Mouse (Mus musculus): ENCODE results near the gene Ninj1. TPM values are rescaled to one million over a fixed set of nuclear protein-coding genes. Genes with fewer than 3 reads are reported as not detected.

Ninj1 gene
- polyA plus RNA-seq, 1 experiment from 2014 or later = 16.9 TPM

- no peaks in the 10 kb centered on the region for H3K9me3 ChIP-seq
- H3K4me3 ChIP-seq (replicated peaks) = no peak overlapping the region
- no peak overlapping the region for H3K27ac ChIP-seq
- H3K4me2 ChIP-seq = no peak overlapping the region
- no peaks in the 10 kb centered on the region for H3K36me3 ChIP-seq (replicated peaks)
- WGBS = 7% methylated on average over 12 of the region's 12 CpGs
- no peak overlapping the region for H3K9ac ChIP-seq
- peak; percentile 75; the same call in 1 of the 2 replicates for ATAC-seq (ENCODE audit: low FRiP score)
- peaks cover 5% of the 10 kb centered on the region; the same call in 1 of the 2 replicates for H3K27me3 ChIP-seq
- no peaks in the 10 kb centered on the region for H3K4me1 ChIP-seq
Observed at GRCm38 (mm10) chr13:49172971-49173596, 14.2 kb upstream of the Ninj1 start.

DNA sequence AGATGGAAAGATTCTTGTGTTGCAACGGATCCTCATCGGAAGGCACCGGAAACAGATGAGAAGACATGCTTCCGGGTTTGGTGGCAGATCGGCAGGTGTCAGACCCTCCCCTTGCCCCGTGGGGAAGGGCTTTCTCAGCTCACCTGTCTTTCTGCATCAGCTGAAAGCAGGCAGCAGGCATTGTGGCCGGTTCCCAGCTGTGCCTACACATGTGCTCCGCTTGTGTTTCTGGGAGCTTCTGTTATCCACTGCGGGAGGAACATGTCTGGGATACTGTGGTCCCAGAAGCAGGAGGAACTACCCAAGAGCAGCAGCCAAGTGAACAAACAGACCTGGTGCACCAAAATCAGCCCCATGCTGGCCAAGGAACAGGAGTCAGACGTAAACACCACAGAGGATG lies 11.8 kb upstream of the Ninj1 start:
- H3K36me3 ChIP-seq (replicated peaks) = no peaks in the 10 kb centered on the region
- peaks cover 6% of the 10 kb centered on the region; the same call in 1 of the 2 replicates for H3K4me1 ChIP-seq
- no peaks in the 10 kb centered on the region for H3K9me3 ChIP-seq
- 89% methylated on average over 10 of the region's 10 CpGs for WGBS
- H3K27ac ChIP-seq = no peak overlapping the region
- ATAC-seq (ENCODE audit: low FRiP score) = no peak
- no peak overlapping the region for H3K9ac ChIP-seq
- no peak overlapping the region for H3K4me2 ChIP-seq
- H3K27me3 ChIP-seq = peaks cover 5% of the 10 kb centered on the region; the same call in 1 of the 2 replicates
- no peak overlapping the region for H3K4me3 ChIP-seq (replicated peaks)

DNA sequence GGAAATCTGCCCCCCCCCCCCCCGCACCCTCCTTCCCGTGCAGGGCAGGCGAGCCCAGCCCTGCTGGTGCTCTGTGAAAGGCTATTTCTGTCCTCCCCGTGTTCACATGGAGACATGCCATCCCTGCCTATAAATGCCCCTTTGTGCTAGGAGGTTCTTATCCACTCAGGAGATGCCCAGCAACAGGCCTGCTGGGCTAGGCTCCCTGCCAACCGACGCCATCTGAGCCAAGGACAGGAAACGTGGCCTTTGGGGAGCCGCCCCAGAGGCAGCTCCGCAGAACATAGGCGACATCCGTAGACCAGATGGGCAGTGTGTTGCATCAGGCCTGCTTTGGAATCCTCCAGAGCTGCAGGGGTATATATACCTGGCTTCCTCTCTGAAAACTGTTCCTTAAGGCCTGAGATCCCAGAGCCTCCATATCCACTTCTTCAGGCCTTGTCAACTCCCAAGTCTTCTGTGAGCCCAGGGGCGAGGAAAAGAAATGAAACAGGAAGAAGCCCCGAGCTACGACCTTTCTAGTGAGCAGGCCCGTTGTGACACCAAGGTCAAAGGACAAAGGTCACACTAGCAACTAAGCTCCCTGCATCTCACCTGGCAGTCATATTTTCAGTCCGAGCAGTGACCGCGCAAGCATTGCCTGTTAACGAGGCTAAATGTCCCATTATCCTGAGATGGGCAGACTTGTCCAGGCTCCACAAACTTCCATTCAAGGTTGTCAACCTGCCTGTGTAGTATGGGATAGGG lies 8.3 kb upstream of the Ninj1 start:
- no peak overlapping the region for H3K9ac ChIP-seq
- WGBS = 71% methylated on average over 19 of the region's 19 CpGs
- H3K27ac ChIP-seq = 0 out of 2 replicates have a peak overlapping the region, but pooled peaks have one; percentile 5
- no peak for ATAC-seq (ENCODE audit: low FRiP score)
- H3K4me1 ChIP-seq = peaks cover 6% of the 10 kb centered on the region; the same call in 1 of the 2 replicates
- 0 out of 2 replicates have a peak, but pooled peaks cover 5% of the 10 kb centered on the region for H3K27me3 ChIP-seq
- no peaks in the 10 kb centered on the region for H3K9me3 ChIP-seq
- no peak overlapping the region for H3K4me2 ChIP-seq
- no peak overlapping the region for H3K4me3 ChIP-seq (replicated peaks)
- no peaks in the 10 kb centered on the region for H3K36me3 ChIP-seq (replicated peaks)

DNA sequence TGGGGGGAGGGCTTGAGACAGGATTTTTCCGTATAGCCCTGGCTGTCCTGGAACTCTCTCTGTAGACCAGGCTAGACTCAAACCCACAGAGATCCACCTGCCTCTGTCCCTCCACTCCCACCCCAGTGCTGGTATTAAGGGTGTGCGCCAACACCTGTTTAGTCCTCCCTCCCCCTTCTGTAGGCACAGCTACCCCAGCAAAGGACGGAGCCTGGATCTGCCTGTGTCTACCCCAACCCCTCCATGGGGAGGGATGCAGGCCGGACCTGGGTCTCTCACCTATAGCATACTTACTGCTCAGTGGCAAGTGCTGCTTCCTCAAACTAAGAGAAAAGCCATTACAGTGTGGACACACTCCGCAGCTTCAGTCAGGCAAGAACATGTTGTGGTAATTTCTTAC lies 7.0 kb upstream of the Ninj1 start:
- peaks cover 6% of the 10 kb centered on the region; the same call in 1 of the 2 replicates for H3K4me1 ChIP-seq
- no peak overlapping the region for H3K27ac ChIP-seq
- no peak for ATAC-seq (ENCODE audit: low FRiP score)
- no peak overlapping the region for H3K4me3 ChIP-seq (replicated peaks)
- no peaks in the 10 kb centered on the region for H3K9me3 ChIP-seq
- no peaks in the 10 kb centered on the region for H3K27me3 ChIP-seq
- H3K36me3 ChIP-seq (replicated peaks) = no peaks in the 10 kb centered on the region
- no peak overlapping the region for H3K4me2 ChIP-seq
- WGBS = 88% methylated on average over 5 of the region's 5 CpGs
- no peak overlapping the region for H3K9ac ChIP-seq

DNA sequence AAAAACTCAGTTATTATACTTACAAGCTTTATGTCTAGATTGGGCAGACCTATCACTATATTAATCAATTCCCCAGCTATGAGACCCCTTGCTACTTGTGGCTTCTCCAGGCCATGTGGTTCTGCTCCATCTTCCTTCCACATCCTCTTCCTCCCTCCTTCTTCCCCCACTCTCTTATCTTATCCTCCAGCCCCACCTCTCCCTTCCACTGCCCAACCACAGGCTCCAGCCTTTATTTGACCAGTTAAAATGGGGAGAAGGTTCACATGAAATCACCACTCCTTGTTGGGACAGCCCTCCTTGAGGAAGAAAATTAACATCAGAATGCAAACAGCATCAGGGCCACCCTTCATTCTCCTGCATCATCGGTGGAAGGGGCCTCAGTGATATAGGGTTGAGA lies 6.6 kb upstream of the Ninj1 start:
- Histone ChIP-seq H3K27ac (no peak overlapping the region), H3K4me2 (no peak overlapping the region), H3K9me3 (no peaks in the 10 kb centered on the region), H3K9ac (no peak overlapping the region), H3K36me3 (replicated peaks) (no peaks in the 10 kb centered on the region), H3K4me1 (peaks cover 6% of the 10 kb centered on the region; the same call in 1 of the 2 replicates), H3K4me3 (replicated peaks) (no peak overlapping the region), H3K27me3 (peaks cover 2% of the 10 kb centered on the region; the same call in 1 of the 2 replicates)
- no peak for ATAC-seq (ENCODE audit: low FRiP score)
- 57% methylated on average over 1 of the region's 1 CpGs for WGBS

- Histone ChIP-seq H3K36me3 (replicated peaks) (no peaks in the 10 kb centered on the region), H3K27me3 (peaks cover 10% of the 10 kb centered on the region), H3K4me2 (no peak overlapping the region), H3K9ac (no peak overlapping the region), H3K27ac (no peak overlapping the region), H3K4me1 (peaks cover 6% of the 10 kb centered on the region; the same call in 1 of the 2 replicates), H3K4me3 (replicated peaks) (no peak overlapping the region), H3K9me3 (no peaks in the 10 kb centered on the region)
- ATAC-seq (ENCODE audit: low FRiP score) = no peak
- WGBS = 80% methylated on average over 3 of the region's 3 CpGs
Observed at GRCm38 (mm10) chr13:49181411-49181984, 5.8 kb upstream of the Ninj1 start.

GRCm38 (mm10) chr13:49183161-49183560 lies 4.1 kb upstream of the Ninj1 start:
- Histone ChIP-seq H3K36me3 (replicated peaks) (no peaks in the 10 kb centered on the region), H3K4me3 (replicated peaks) (no peak overlapping the region), H3K27me3 (peaks cover 17% of the 10 kb centered on the region), H3K9ac (no peak overlapping the region), H3K4me1 (peaks cover 21% of the 10 kb centered on the region), H3K4me2 (no peak overlapping the region), H3K9me3 (no peaks in the 10 kb centered on the region), H3K27ac (no peak overlapping the region)
- WGBS = 67% methylated on average over 5 of the region's 5 CpGs
- no peak for ATAC-seq (ENCODE audit: low FRiP score)

GRCm38 (mm10) chr13:49183646-49184045 lies 3.6 kb upstream of the Ninj1 start:
- H3K27me3 ChIP-seq = peaks cover 22% of the 10 kb centered on the region
- H3K36me3 ChIP-seq (replicated peaks) = no peaks in the 10 kb centered on the region
- no peak overlapping the region for H3K4me2 ChIP-seq
- peaks cover 23% of the 10 kb centered on the region for H3K4me1 ChIP-seq
- H3K4me3 ChIP-seq (replicated peaks) = no peak overlapping the region
- H3K9ac ChIP-seq = no peak overlapping the region
- no peaks in the 10 kb centered on the region for H3K9me3 ChIP-seq
- 64% methylated on average over 5 of the region's 5 CpGs for WGBS
- no peak for ATAC-seq (ENCODE audit: low FRiP score)
- H3K27ac ChIP-seq = no peak overlapping the region

DNA sequence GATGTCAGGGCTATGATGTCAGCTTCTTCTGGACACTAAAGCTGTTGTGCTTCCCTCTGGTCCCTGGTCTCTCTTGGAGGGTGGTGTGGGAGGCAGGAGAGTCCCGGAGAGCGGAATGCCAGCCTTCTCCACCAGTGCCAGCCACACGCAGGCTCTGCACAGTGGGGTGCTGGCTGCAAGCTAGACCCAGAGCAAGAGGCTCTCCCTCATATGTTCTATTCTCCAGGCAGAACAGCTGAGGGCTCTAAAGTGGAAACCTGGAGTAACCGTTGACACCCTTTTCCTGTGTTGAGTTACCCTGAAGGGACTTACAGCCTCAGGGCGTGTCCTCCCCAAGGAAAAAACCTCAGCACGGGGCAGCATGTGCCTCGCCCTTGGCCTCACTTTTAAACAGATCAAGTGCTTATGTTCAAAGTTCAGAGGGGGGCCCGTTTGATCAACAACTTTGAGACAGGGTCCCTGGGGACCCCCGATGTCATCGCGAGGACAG lies 442 bp upstream of the Ninj1 start:
- peaks cover 37% of the 10 kb centered on the region for H3K27me3 ChIP-seq
- no peaks in the 10 kb centered on the region for H3K36me3 ChIP-seq (replicated peaks)
- no peak overlapping the region for H3K27ac ChIP-seq
- H3K4me1 ChIP-seq = peaks cover 32% of the 10 kb centered on the region
- peak; percentile 27 for ATAC-seq (ENCODE audit: low FRiP score)
- H3K4me2 ChIP-seq = peak overlapping the region; percentile 100
- no peaks in the 10 kb centered on the region for H3K9me3 ChIP-seq
- WGBS = 15% methylated on average over 11 of the region's 11 CpGs
- H3K4me3 ChIP-seq (replicated peaks) = peak overlapping the region; percentile 65
- peak overlapping the region; percentile 50 for H3K9ac ChIP-seq

DNA sequence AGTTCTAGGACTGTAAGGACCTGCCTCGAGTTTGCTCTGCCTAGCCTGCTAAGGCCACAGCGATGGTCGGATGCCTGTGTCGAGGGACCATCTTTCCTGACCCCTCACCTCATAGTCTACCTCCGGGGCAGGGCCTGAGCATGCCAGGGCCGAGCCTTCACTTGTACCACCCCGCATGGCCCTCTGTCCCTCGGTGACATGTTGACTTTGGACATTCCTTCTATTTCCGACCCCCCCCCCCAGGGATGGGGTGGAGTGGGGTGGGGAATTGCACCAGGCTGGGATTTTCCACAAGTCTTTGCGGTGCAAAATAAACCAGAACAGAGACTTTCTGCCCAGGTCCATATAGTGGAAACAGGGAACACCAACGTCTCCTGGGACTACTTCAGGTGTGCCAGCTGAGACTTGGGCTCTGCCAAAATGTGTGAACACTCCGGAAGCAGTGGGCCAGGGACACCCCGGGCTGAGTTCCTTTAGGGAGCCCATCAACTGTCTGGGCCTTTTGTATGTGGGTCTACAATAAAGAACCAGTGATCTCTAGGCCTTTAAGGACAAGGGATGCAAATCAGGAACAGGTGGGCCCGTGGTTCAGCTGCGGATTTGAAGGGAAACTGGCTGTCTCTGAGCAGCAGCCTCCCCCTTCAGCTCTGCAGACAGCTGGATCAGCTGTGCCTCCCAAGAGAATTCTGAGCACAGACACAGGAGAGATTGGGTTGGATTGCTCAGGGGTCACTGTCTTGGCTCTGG lies 1.1 kb downstream of the Ninj1 start:
- Histone ChIP-seq H3K9ac (peak overlapping the region; percentile 62), H3K4me3 (replicated peaks) (peak overlapping the region; percentile 65), H3K9me3 (no peaks in the 10 kb centered on the region), H3K36me3 (replicated peaks) (no peaks in the 10 kb centered on the region), H3K27me3 (peaks cover 37% of the 10 kb centered on the region), H3K27ac (no peak overlapping the region), H3K4me1 (peaks cover 39% of the 10 kb centered on the region), H3K4me2 (peak overlapping the region; percentile 100)
- WGBS = 24% methylated on average over 15 of the region's 15 CpGs
- peak; percentile 34; the same call in 1 of the 2 replicates for ATAC-seq (ENCODE audit: low FRiP score)

GRCm38 (mm10) chr13:49188966-49189360 lies 1.7 kb downstream of the Ninj1 start:
- H3K27me3 ChIP-seq = peaks cover 37% of the 10 kb centered on the region
- H3K4me2 ChIP-seq = no peak overlapping the region
- no peak overlapping the region for H3K4me3 ChIP-seq (replicated peaks)
- no peaks in the 10 kb centered on the region for H3K9me3 ChIP-seq
- 38% methylated on average over 2 of the region's 2 CpGs for WGBS
- H3K9ac ChIP-seq = no peak overlapping the region
- no peak overlapping the region for H3K27ac ChIP-seq
- ATAC-seq (ENCODE audit: low FRiP score) = no peak
- no peaks in the 10 kb centered on the region for H3K36me3 ChIP-seq (replicated peaks)
- H3K4me1 ChIP-seq = peaks cover 39% of the 10 kb centered on the region

Data from forebrain, embryonic 12.5 days (tissue).